ENCODE assay signal across 18 mouse cellular contexts in genomic region chr5:31724519-31724918, GRCm38 (mm10). TPM values are rescaled to one million over a fixed set of nuclear protein-coding genes. Genes with fewer than 3 reads are reported as not detected.
DNase-seq lines count a peak whose midpoint lies in the region; ATAC-seq and TF ChIP-seq lines count a peak whose summit lies in the region.
"Had no signal": no experiment of that assay in that cellular context is flagged by ENCODE, and none has a peak within 500 bp of the region (broad histone marks: within the 10 kb centered on the region; RNA-seq: fewer than 3 reads in every experiment).

No protein-coding gene starts in this region.

- no peaks in the 10 kb centered on the region for H3K4me1 ChIP-seq in forebrain, embryonic 14.5 days (ENCODE audit: control insufficient read depth, insufficient read depth, low read length)
- no peaks in the 10 kb centered on the region for H3K4me1 ChIP-seq in forebrain, embryonic 12.5 days
- no peaks in the 10 kb centered on the region for H3K4me1 ChIP-seq in lung, embryonic 14.5 days (ENCODE audit: insufficient read depth)
- H3K4me1 ChIP-seq in MEL (ENCODE audit: control insufficient read depth in 1 of 2, insufficient read depth in 2 of 2, low read length in 2 of 2): peaks cover 14 to 17% of the 10 kb centered on the region in 2 experiments
- H3K4me1 ChIP-seq: embryonic facial prominence, embryonic 10.5 days; forebrain, embryonic 15.5 days; intestine, embryonic 15.5 days; limb, embryonic 13.5 days; midbrain, embryonic 12.5 days; neural tube, embryonic 13.5 days had no signal

- DNase-seq in forebrain, embryonic 14.5 days (ENCODE audit: low spot score): peak; percentile 5
- peak; percentile 15 for DNase-seq in lung, embryonic 14.5 days
- DNase-seq in lung, postnatal 25 days (ENCODE audit: low spot score): no peak
- DNase-seq in MEL (ENCODE audit: low read depth, low spot score): peak; percentile 69
- peak; percentile 49 to 63 for DNase-seq in adrenal gland, postnatal 36 days
- no peak for DNase-seq in lung, postnatal 36 days
- DNase-seq: heart, postnatal 10 days had no signal

- 70% methylated on average over 6 of the region's 6 CpGs for WGBS in forebrain, embryonic 14.5 days
- 78% methylated on average over 6 of the region's 6 CpGs for WGBS in forebrain, embryonic 12.5 days
- WGBS in lung, embryonic 14.5 days: 54% methylated on average over 6 of the region's 6 CpGs

- no peaks in the 10 kb centered on the region for H3K9me3 ChIP-seq in forebrain, embryonic 14.5 days (replicated peaks; ENCODE audit: control insufficient read depth, low read length)
- H3K9me3 ChIP-seq in forebrain, embryonic 12.5 days: no peaks in the 10 kb centered on the region
- H3K9me3 ChIP-seq in lung, embryonic 14.5 days (ENCODE audit: low read depth, low read length): no peaks in the 10 kb centered on the region
- no peaks in the 10 kb centered on the region for H3K9me3 ChIP-seq in MEL (replicated peaks; ENCODE audit: insufficient read depth, low read length)
- H3K9me3 ChIP-seq: embryonic facial prominence, embryonic 10.5 days; forebrain, embryonic 15.5 days; intestine, embryonic 15.5 days; limb, embryonic 13.5 days; midbrain, embryonic 12.5 days; neural tube, embryonic 13.5 days had no signal

- no peak overlapping the region for H3K4me3 ChIP-seq in forebrain, embryonic 14.5 days (ENCODE audit: low read depth, low read length)
- no peak overlapping the region for H3K4me3 ChIP-seq in forebrain, embryonic 12.5 days (replicated peaks)
- no peak overlapping the region for H3K4me3 ChIP-seq in lung, embryonic 14.5 days (ENCODE audit: low read depth, low read length)
- no peak overlapping the region for H3K4me3 ChIP-seq in MEL (ENCODE audit: control insufficient read depth in 1 of 2, insufficient read depth in 1 of 2, low read depth in 2 of 2, low read length in 2 of 2)
- H3K4me3 ChIP-seq: embryonic facial prominence, embryonic 10.5 days; forebrain, embryonic 15.5 days; intestine, embryonic 15.5 days; limb, embryonic 13.5 days; midbrain, embryonic 12.5 days; neural tube, embryonic 13.5 days had no signal

- TF ChIP-seq POLR2A in MEL (IDR thresholded peaks at IDR 0.05; ENCODE audit: control insufficient read depth in 1 of 2, insufficient read depth in 1 of 2, low read depth in 1 of 2, low read length in 2 of 2, poor library complexity in 1 of 2): no peak

- ATAC-seq in forebrain, embryonic 14.5 days: no peak
- no peak for ATAC-seq in forebrain, embryonic 12.5 days (ENCODE audit: low FRiP score)
- no peak for ATAC-seq in lung, embryonic 14.5 days (ENCODE audit: insufficient read depth)
- ATAC-seq: forebrain, embryonic 15.5 days; intestine, embryonic 15.5 days; lung, postnatal 0 days had no signal

- H3K9ac ChIP-seq in forebrain, embryonic 14.5 days (ENCODE audit: low read length): no peak overlapping the region
- H3K9ac ChIP-seq in forebrain, embryonic 12.5 days: no peak overlapping the region
- no peak overlapping the region for H3K9ac ChIP-seq in lung, embryonic 14.5 days
- H3K9ac ChIP-seq in MEL (ENCODE audit: control insufficient read depth, low read depth, low read length, poor library complexity, severe bottlenecking): no peak overlapping the region
- H3K9ac ChIP-seq: forebrain, embryonic 15.5 days; hindbrain, embryonic 14.5 days; intestine, embryonic 15.5 days; limb, embryonic 13.5 days; liver, embryonic 14.5 days; midbrain, embryonic 12.5 days; neural tube, embryonic 13.5 days had no signal

- no peak for TF ChIP-seq EP300 in MEL (IDR thresholded peaks at IDR 0.05; ENCODE audit: low read depth in 1 of 2, low read length in 2 of 2)

- no peaks in the 10 kb centered on the region; the same call in 1 of the 2 replicates for H3K79me2 ChIP-seq in MEL (ENCODE audit: control insufficient read depth, insufficient read depth, low read length, poor library complexity)

- H3K27me3 ChIP-seq in forebrain, embryonic 14.5 days (replicated peaks; ENCODE audit: control insufficient read depth, insufficient read depth, low read length): no peaks in the 10 kb centered on the region
- H3K27me3 ChIP-seq in forebrain, embryonic 12.5 days: no peaks in the 10 kb centered on the region
- H3K27me3 ChIP-seq in lung, embryonic 14.5 days (ENCODE audit: insufficient read depth, low read length): no peaks in the 10 kb centered on the region
- H3K27me3 ChIP-seq in MEL (ENCODE audit: control insufficient read depth in 1 of 2, insufficient read depth in 2 of 2, low read length in 2 of 2): no peaks in the 10 kb centered on the region
- H3K27me3 ChIP-seq: forebrain, embryonic 15.5 days; intestine, embryonic 15.5 days; limb, embryonic 13.5 days; midbrain, embryonic 12.5 days; neural tube, embryonic 13.5 days had no signal

- H3K4me2 ChIP-seq in forebrain, embryonic 14.5 days (ENCODE audit: low read length): no peak overlapping the region
- no peak overlapping the region for H3K4me2 ChIP-seq in forebrain, embryonic 12.5 days
- no peak overlapping the region for H3K4me2 ChIP-seq in lung, embryonic 14.5 days
- H3K4me2 ChIP-seq: forebrain, embryonic 15.5 days; hindbrain, embryonic 14.5 days; intestine, embryonic 15.5 days; limb, embryonic 13.5 days; midbrain, embryonic 12.5 days; neural tube, embryonic 13.5 days had no signal

- H3K27ac ChIP-seq in forebrain, embryonic 14.5 days (ENCODE audit: low read depth, low read length): no peak overlapping the region
- H3K27ac ChIP-seq in forebrain, embryonic 12.5 days: no peak overlapping the region
- H3K27ac ChIP-seq in lung, embryonic 14.5 days (ENCODE audit: low read depth): no peak overlapping the region
- no peak overlapping the region for H3K27ac ChIP-seq in MEL (ENCODE audit: control insufficient read depth, low read depth, low read length)
- H3K27ac ChIP-seq: embryonic facial prominence, embryonic 10.5 days; forebrain, embryonic 15.5 days; hindbrain, embryonic 14.5 days; intestine, embryonic 15.5 days; kidney, postnatal 0 days; limb, embryonic 13.5 days; liver, embryonic 14.5 days; midbrain, embryonic 12.5 days; neural tube, embryonic 13.5 days had no signal

- no peaks in the 10 kb centered on the region for H3K36me3 ChIP-seq in forebrain, embryonic 14.5 days (ENCODE audit: control insufficient read depth, insufficient read depth, low read length)
- no peaks in the 10 kb centered on the region for H3K36me3 ChIP-seq in forebrain, embryonic 12.5 days (replicated peaks)
- no peaks in the 10 kb centered on the region for H3K36me3 ChIP-seq in lung, embryonic 14.5 days (ENCODE audit: insufficient read depth)
- H3K36me3 ChIP-seq in MEL (ENCODE audit: control insufficient read depth in 1 of 2, insufficient read depth in 2 of 2, low read length in 2 of 2): peaks cover 0 to 21% of the 10 kb centered on the region in 2 experiments; a peak in 2 of 4 replicates
- H3K36me3 ChIP-seq: embryonic facial prominence, embryonic 10.5 days; forebrain, embryonic 15.5 days; intestine, embryonic 15.5 days; limb, embryonic 13.5 days; midbrain, embryonic 12.5 days; neural tube, embryonic 13.5 days had no signal

- TF ChIP-seq RAD21 in MEL (IDR thresholded peaks at IDR 0.05; ENCODE audit: low read depth, low read length): no peak

- TF ChIP-seq CTCF in lung, embryonic 14.5 days (IDR thresholded peaks at IDR 0.05; ENCODE audit: low read depth): no peak
- TF ChIP-seq CTCF in MEL (IDR thresholded peaks at IDR 0.05 in 2 of 3, conservative IDR thresholded peaks at IDR 0.05 in 1 of 3; ENCODE audit: control insufficient read depth in 1 of 3, insufficient read depth in 1 of 3, low read depth in 2 of 3, low read length in 3 of 3, poor library complexity in 1 of 3, severe bottlenecking in 1 of 3): no peak

TF ChIP-seq in MEL, 35 proteins besides CTCF, POLR2A, EP300 and RAD21:
- TF ChIP-seq MEF2A (IDR thresholded peaks at IDR 0.05; ENCODE audit: extremely low read depth, insufficient replicate concordance, low read depth, low read length, poor library complexity, severe bottlenecking): no peak
- no peak for TF ChIP-seq MAX (IDR thresholded peaks at IDR 0.05; ENCODE audit: low read length)
- TF ChIP-seq ELF1 (IDR thresholded peaks at IDR 0.05; ENCODE audit: low read depth, low read length): no peak
- no peak for TF ChIP-seq BHLHE40 (IDR thresholded peaks at IDR 0.05; ENCODE audit: borderline replicate concordance, low read depth, low read length)
- TF ChIP-seq POLR2AphosphoS5 (IDR thresholded peaks at IDR 0.05; ENCODE audit: borderline replicate concordance, low read depth, low read length): no peak
- TF ChIP-seq NRF1 (IDR thresholded peaks at IDR 0.05; ENCODE audit: insufficient read depth, low read depth, low read length, poor library complexity, severe bottlenecking): no peak
- TF ChIP-seq MAFK (IDR thresholded peaks at IDR 0.05; ENCODE audit: borderline replicate concordance, low read depth, low read length): no peak
TF ChIP-seq in MEL: peak in this region for 0.

RNA-seq across cellular contexts. Expression of gene Babam2, which starts 27.0 kb away (rescaled TPM):
- polyA plus RNA-seq in forebrain, embryonic 14.5 days (2014; fragmentation: Nextera tagmentation; extraction: Ambion mirVana): 32.3 TPM in 2 replicates
- 47.2 and 50.4 TPM in 2 replicates for polyA plus RNA-seq in forebrain, embryonic 12.5 days (2016; fragmentation: Nextera tagmentation; extraction: Ambion mirVana)
- 39.2 and 43.9 TPM in 2 replicates for polyA plus RNA-seq in lung, embryonic 14.5 days (2014; fragmentation: Nextera tagmentation; extraction: Ambion mirVana)
- total RNA-seq in MEL (2012; rRNA removed): 40.5 and 43.3 TPM in 2 replicates
- 10 to 100 TPM in 1 of 2 experiments, not detected in 1; 86.6 TPM for polyA plus RNA-seq in MEL (2012; ENCODE audit: insufficient read depth in 1 of 2, insufficient read length in 2 of 2, low read depth in 1 of 2, low replicate concordance in 2 of 2, missing spikeins in 1 of 2)
- 100 to 1,000 TPM in 1 of 2 experiments, 10 to 100 TPM in 1; 85.1 to 146 TPM for total RNA-seq in adrenal gland, postnatal 36 days (2021)

RNA-seq across cellular contexts. Expression of gene Rbks, which starts 27.1 kb away (rescaled TPM):
- polyA plus RNA-seq in forebrain, embryonic 14.5 days (2014; fragmentation: Nextera tagmentation; extraction: Ambion mirVana): 1.9 and 2.1 TPM in 2 replicates
- 1.6 and 1.7 TPM in 2 replicates for polyA plus RNA-seq in forebrain, embryonic 12.5 days (2016; fragmentation: Nextera tagmentation; extraction: Ambion mirVana)
- 2.7 and 3.5 TPM in 2 replicates for polyA plus RNA-seq in lung, embryonic 14.5 days (2014; fragmentation: Nextera tagmentation; extraction: Ambion mirVana)
- 23.8 and 34.3 TPM in 2 replicates for total RNA-seq in MEL (2012; rRNA removed)
- 10 to 100 TPM in 1 of 2 experiments, not detected in 1; 47.4 TPM for polyA plus RNA-seq in MEL (2012; ENCODE audit: insufficient read depth in 1 of 2, insufficient read length in 2 of 2, low read depth in 1 of 2, low replicate concordance in 2 of 2, missing spikeins in 1 of 2)
- total RNA-seq in adrenal gland, postnatal 36 days (2021): 10 to 100 TPM in 1 of 2 experiments, 1 to 10 TPM in 1; 6.6 to 16.7 TPM

Comparison
In these comparisons a context has a peak if more than half of its experiments do, and no peak if none do; other contexts are left out.
1. DNase-seq: peak in forebrain, embryonic 14.5 days (single experiment), lung, embryonic 14.5 days (single experiment), MEL (single experiment) and adrenal gland, postnatal 36 days (2 of 2); none in lung, postnatal 25 days (single experiment) and lung, postnatal 36 days (single experiment).